Mouse (Mus musculus): ENCODE results near the gene Atp13a3.

GRCm38 (mm10) chr16:30314236-30314635 is 91.5 kb downstream of the Atp13a3 start:
- TF ChIP-seq CTCF (IDR thresholded peaks at IDR 0.05; ENCODE audit: low read depth, low read length), result no peak
- no peak for TF ChIP-seq POLR2A (IDR thresholded peaks at IDR 0.05; ENCODE audit: insufficient read depth, low read length)
- TF ChIP-seq EP300 (IDR thresholded peaks at IDR 0.05; ENCODE audit: insufficient read depth, low read depth, low read length), result no peak
